Mouse (Mus musculus) kidney, embryonic 14.5 days (tissue): ENCODE results near the gene N4bp2l1. TPM values are rescaled to one million over a fixed set of nuclear protein-coding genes. Genes with fewer than 3 reads are reported as not detected.
A peak's percentile ranks its signal among the peaks of the same experiment; 100 is the strongest.

Experiments used
- ATAC-seq: fragments of 200-750 bp; cut with Nextera tagmentation; 2 replicates; pipeline ENCODE4 v1.8.0; 2017; ENCODE audit warnings: moderate number of reproducible peaks, mild to moderate bottlenecking, moderate TSS enrichment, moderate library complexity; ENCODE audit not compliant: low FRiP score, low TSS enrichment
- H3K27ac ChIP-seq: fragments of 300-500 bp; sonication (generic); 2 replicates; pipeline ENCODE4 v1.5.1; 2014; ENCODE audit warnings: low read depth, mild to moderate bottlenecking, low read length, moderate library complexity, mixed read lengths
- H3K27me3 ChIP-seq: fragments of 300-500 bp; sonication (generic); 2 replicates; pipeline ENCODE4 v1.6.1; 2014; ENCODE audit warnings: mild to moderate bottlenecking, low read length; ENCODE audit not compliant: control insufficient read depth, insufficient read depth
- H3K36me3 ChIP-seq: fragments of 300-500 bp; sonication (generic); 2 replicates; pipeline ENCODE4 v1.6.1; 2014; ENCODE audit warnings: low read length, mixed read lengths; ENCODE audit not compliant: control insufficient read depth, insufficient read depth
- H3K4me1 ChIP-seq: fragments of 300-500 bp; sonication (generic); 2 replicates; pipeline ENCODE4 v1.6.1; 2014; ENCODE audit warnings: low read length, mixed read lengths; ENCODE audit not compliant: control insufficient read depth, insufficient read depth
- H3K4me2 ChIP-seq: fragments of 300-500 bp; sonication (generic); replicated peaks from 2 replicates; pipeline ENCODE4 v1.6.1; 2014; ENCODE audit warnings: low read depth, mild to moderate bottlenecking, low read length
- H3K4me3 ChIP-seq: fragments of 300-500 bp; sonication (generic); 2 replicates; pipeline ENCODE4 v1.5.1; 2014; ENCODE audit warnings: mild to moderate bottlenecking, low read length
- H3K9ac ChIP-seq: fragments of 300-500 bp; sonication (generic); 2 replicates; pipeline ENCODE4 v1.6.1; 2014; ENCODE audit warnings: low read depth, mild to moderate bottlenecking, low read length, moderate library complexity
- H3K9me3 ChIP-seq: fragments of 300-500 bp; sonication (generic); 2 replicates; pipeline ENCODE4 v1.6.1; 2016; ENCODE audit warnings: low read length; ENCODE audit not compliant: control insufficient read depth
- WGBS: fragments of 180-500 bp; shearing (Covaris S2); extraction: QIAGEN DNeasy Blood & Tissue Kit; methylation state at CpG from one replicate; pipeline ENCODE4 v1.1.7; 2014; 5-methylcytosine and 5-hydroxymethylcytosine counted together
- polyA plus RNA-seq: library from polyadenylated mRNA; unstranded; fragments of >200 nt; fragmentation: Nextera tagmentation; extraction: Ambion mirVana; gene quantifications from 2 replicates; pipeline ENCODE4 v1.2.1, GENCODE M21; 2014

The N4bp2l1 gene
- polyA plus RNA-seq, 1 experiment from 2014 or later, result 5.5 TPM

- peaks cover 14% of the 10 kb centered on the region; the same call in 1 of the 2 replicates for H3K27me3 ChIP-seq
- H3K4me1 ChIP-seq, result peaks cover 10% of the 10 kb centered on the region
- H3K4me3 ChIP-seq, result peak overlapping the region; percentile 85
- no peaks in the 10 kb centered on the region for H3K9me3 ChIP-seq
- peak overlapping the region; percentile 71 for H3K9ac ChIP-seq
- no peak overlapping the region for H3K27ac ChIP-seq
- peak; percentile 90 for ATAC-seq
- H3K36me3 ChIP-seq, result no peaks in the 10 kb centered on the region
- H3K4me2 ChIP-seq, result peak overlapping the region; percentile 100
- 1% methylated on average over 84 of the region's 102 CpGs for WGBS
These were observed 3.0 kb downstream of the N4bp2l1 start for GRCm38 (mm10) chr5:150593756-150594648.

DNA sequence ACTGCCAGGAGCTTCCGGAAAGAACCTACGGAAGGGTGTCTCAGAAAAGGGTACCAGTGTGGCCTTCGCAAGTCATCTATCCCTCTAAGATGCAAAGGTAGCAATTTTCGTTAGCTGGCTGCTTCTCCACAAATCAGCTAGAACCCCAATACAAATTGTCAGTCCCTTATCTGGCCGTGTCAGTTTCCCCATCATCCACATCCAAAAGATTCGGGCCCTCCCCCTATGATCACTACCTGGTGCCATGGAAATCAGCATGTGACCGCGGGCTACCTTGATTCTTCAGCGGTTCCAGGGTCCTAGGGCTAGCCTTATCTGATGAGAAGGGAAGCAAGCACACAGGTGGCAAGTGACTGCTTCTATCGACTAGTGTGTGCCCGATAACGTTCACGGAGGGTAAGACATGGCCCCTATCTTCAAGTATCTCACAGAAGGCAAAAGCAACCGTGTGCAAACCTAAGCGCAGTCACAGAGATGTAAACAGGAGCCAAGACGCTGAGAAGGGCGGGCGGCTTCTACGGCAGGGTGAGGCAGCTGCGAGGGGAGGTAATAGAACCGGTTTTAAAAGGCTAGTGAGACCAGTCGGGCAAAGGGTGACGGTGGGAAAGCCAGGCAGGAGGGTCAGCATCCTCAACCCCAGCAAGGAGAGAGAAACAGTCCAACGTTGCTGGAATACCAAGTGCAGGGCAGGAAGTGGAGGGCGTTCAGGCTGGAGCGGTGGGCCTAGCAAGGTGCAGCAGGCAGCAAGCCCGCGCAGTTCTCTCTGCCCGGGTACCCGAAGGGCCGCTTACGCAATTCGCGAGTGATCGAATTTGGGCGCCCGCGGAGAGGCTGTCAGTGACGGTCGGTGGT lies 3.9 kb downstream of the N4bp2l1 start:
- H3K36me3 ChIP-seq, result no peaks in the 10 kb centered on the region
- WGBS, result 10% methylated on average over 40 of the region's 40 CpGs
- no peak overlapping the region for H3K27ac ChIP-seq
- peak overlapping the region; percentile 100 for H3K4me2 ChIP-seq
- peak; percentile 21 for ATAC-seq
- H3K4me1 ChIP-seq, result peaks cover 4% of the 10 kb centered on the region; the same call in 1 of the 2 replicates
- peak overlapping the region; percentile 71 for H3K9ac ChIP-seq
- peaks cover 14% of the 10 kb centered on the region; the same call in 1 of the 2 replicates for H3K27me3 ChIP-seq
- H3K9me3 ChIP-seq, result no peaks in the 10 kb centered on the region
- peak overlapping the region; percentile 85 for H3K4me3 ChIP-seq

- H3K4me1 ChIP-seq, result peaks cover 4% of the 10 kb centered on the region; the same call in 1 of the 2 replicates
- H3K4me2 ChIP-seq, result peak overlapping the region; percentile 100; the same call in 1 of the 2 replicates
- H3K9me3 ChIP-seq, result no peaks in the 10 kb centered on the region
- ATAC-seq, result no peak
- H3K27me3 ChIP-seq, result peaks cover 14% of the 10 kb centered on the region; the same call in 1 of the 2 replicates
- WGBS, result 73% methylated on average over 13 of the region's 13 CpGs
- no peaks in the 10 kb centered on the region for H3K36me3 ChIP-seq
- no peak overlapping the region for H3K27ac ChIP-seq
- no peak overlapping the region for H3K9ac ChIP-seq
- H3K4me3 ChIP-seq, result no peak overlapping the region; the same call in 1 of the 2 replicates
These were observed 4.6 kb downstream of the N4bp2l1 start for GRCm38 (mm10) chr5:150592186-150592903.

- H3K4me1 ChIP-seq, result peaks cover 3% of the 10 kb centered on the region; the same call in 1 of the 2 replicates
- no peak overlapping the region for H3K4me3 ChIP-seq
- H3K27me3 ChIP-seq, result peaks cover 11% of the 10 kb centered on the region; the same call in 1 of the 2 replicates
- no peak overlapping the region for H3K27ac ChIP-seq
- no peak overlapping the region for H3K4me2 ChIP-seq
- ATAC-seq, result no peak
- no peak overlapping the region for H3K9ac ChIP-seq
- no peaks in the 10 kb centered on the region for H3K9me3 ChIP-seq
- 63% methylated on average over 2 of the region's 2 CpGs for WGBS
- H3K36me3 ChIP-seq, result no peaks in the 10 kb centered on the region
These were observed 7.0 kb downstream of the N4bp2l1 start for GRCm38 (mm10) chr5:150589945-150590344.

DNA sequence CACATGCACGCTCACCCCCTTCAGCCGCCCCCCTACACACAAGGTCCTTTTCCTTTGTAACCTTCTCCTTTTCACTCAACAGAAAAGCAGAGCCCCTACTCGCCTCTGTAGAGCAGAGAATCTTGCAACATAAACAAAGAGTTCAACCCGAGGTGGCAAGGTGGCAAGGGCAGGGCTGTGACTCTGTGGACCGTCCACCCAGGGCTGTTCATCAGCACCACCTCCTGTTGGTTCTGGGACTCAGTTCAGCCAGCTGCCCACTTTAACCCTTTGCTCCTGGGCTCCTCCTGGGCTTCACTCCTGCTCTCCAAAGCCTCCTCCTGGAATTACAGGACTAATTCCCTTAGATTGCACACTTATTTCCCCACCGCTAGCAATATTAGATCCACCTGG lies 12.7 kb downstream of the N4bp2l1 start:
- H3K4me3 ChIP-seq, result no peak overlapping the region
- H3K36me3 ChIP-seq, result no peaks in the 10 kb centered on the region
- H3K27ac ChIP-seq, result no peak overlapping the region
- no peaks in the 10 kb centered on the region for H3K9me3 ChIP-seq
- 31% methylated on average over 6 of the region's 6 CpGs for WGBS
- no peak overlapping the region for H3K9ac ChIP-seq
- H3K27me3 ChIP-seq, result no peaks in the 10 kb centered on the region
- peaks cover 5% of the 10 kb centered on the region; the same call in 1 of the 2 replicates for H3K4me1 ChIP-seq
- no peak overlapping the region for H3K4me2 ChIP-seq
- ATAC-seq, result peak; percentile 53; the same call in 1 of the 2 replicates

GRCm38 (mm10) chr5:150583622-150584336 lies 13.2 kb downstream of the N4bp2l1 start:
- ATAC-seq, result peak; percentile 48; the same call in 1 of the 2 replicates
- 56% methylated on average over 5 of the region's 5 CpGs for WGBS

DNA sequence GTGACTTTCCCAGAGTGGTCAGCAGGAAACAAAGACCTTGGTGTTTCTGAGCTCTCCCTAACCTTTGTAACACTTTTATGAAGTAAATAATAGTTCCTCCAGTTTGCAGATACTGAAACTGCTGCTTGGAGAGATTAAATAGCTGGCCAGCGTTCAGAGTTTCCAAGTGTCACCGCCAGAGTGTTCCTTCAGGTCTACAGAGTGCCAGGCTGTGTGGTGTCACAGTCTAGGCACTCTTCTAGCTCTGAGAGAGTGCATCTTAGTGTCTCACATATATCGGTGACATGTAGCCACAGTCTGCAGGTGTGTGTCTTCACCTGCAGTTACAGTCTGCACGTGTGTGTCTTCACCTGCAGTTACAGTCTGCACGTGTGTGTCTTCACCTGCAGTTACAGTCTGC lies 13.8 kb downstream of the N4bp2l1 start:
- ATAC-seq, result no peak
- WGBS, result 87% methylated on average over 5 of the region's 5 CpGs
- Histone ChIP-seq H3K9me3 (no peaks in the 10 kb centered on the region), H3K27ac (no peak overlapping the region), H3K27me3 (no peaks in the 10 kb centered on the region), H3K4me3 (no peak overlapping the region), H3K4me2 (no peak overlapping the region), H3K36me3 (no peaks in the 10 kb centered on the region), H3K9ac (no peak overlapping the region), H3K4me1 (peaks cover 5% of the 10 kb centered on the region; the same call in 1 of the 2 replicates)

More at GRCm38 (mm10) chr5:150583622-150584336, 13.2 kb downstream of the N4bp2l1 start:
- H3K4me1 ChIP-seq, result peaks cover 5% of the 10 kb centered on the region; the same call in 1 of the 2 replicates
- H3K4me2 ChIP-seq, result no peak overlapping the region
- no peaks in the 10 kb centered on the region for H3K27me3 ChIP-seq
- H3K4me3 ChIP-seq, result no peak overlapping the region
- H3K27ac ChIP-seq, result no peak overlapping the region
- no peaks in the 10 kb centered on the region for H3K9me3 ChIP-seq
- H3K9ac ChIP-seq, result no peak overlapping the region
- H3K36me3 ChIP-seq, result no peaks in the 10 kb centered on the region

GRCm38 (mm10) chr5:150581180-150581579 lies 15.8 kb downstream of the N4bp2l1 start:
- H3K36me3 ChIP-seq, result no peaks in the 10 kb centered on the region
- WGBS, result 77% methylated on average over 6 of the region's 6 CpGs
- H3K27me3 ChIP-seq, result no peaks in the 10 kb centered on the region
- H3K4me3 ChIP-seq, result no peak overlapping the region
- H3K4me1 ChIP-seq, result peaks cover 5% of the 10 kb centered on the region; the same call in 1 of the 2 replicates
- H3K27ac ChIP-seq, result no peak overlapping the region
- H3K4me2 ChIP-seq, result no peak overlapping the region
- no peaks in the 10 kb centered on the region for H3K9me3 ChIP-seq
- ATAC-seq, result no peak
- no peak overlapping the region for H3K9ac ChIP-seq
